Mouse (Mus musculus): ENCODE measurements around the gene Plpp1. TPM values are rescaled to one million over a fixed set of nuclear protein-coding genes. Genes with fewer than 3 reads are reported as not detected.

Plpp1 gene
- polyA plus RNA-seq, 2 experiments: 16.5 to 32.7 TPM

DNA sequence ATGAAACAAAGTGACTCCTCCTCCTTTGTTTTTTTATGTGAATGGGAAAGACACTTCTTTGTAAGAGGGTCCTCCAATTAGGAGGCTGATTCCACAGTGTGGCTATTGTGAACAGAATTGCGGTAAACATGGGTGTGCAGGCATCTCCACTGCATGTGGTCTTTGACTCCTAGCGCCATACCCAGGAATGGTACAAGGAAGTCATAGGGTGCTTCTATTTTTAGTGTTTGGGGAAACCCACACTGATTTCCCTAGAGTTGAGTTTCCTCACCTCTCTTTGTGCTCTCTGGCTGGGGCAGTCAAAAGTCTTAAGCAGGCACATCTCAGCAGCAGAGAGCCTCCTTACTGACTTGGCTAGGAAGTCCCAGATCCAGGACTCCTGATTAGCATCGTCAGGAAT lies 14.4 kb upstream of the Plpp1 start:
- H3K36me3 ChIP-seq (replicated peaks; ENCODE audit: control insufficient read depth, insufficient read depth, low read depth): no peaks in the 10 kb centered on the region
- no peaks in the 10 kb centered on the region for H3K27me3 ChIP-seq (ENCODE audit: control insufficient read depth, insufficient read depth, low read length)
- DNase-seq (ENCODE audit: low read depth in 3 of 3, low spot score in 3 of 3) (no peak), ATAC-seq (ENCODE audit: insufficient read depth) (no peak)
- no peaks in the 10 kb centered on the region for H3K4me1 ChIP-seq (replicated peaks; ENCODE audit: control insufficient read depth in 2 of 2, insufficient read depth in 2 of 2, low read length in 1 of 2)
- TF ChIP-seq CTCF (IDR thresholded peaks at IDR 0.05; ENCODE audit: low read depth) (no peak), EP300 (IDR thresholded peaks at IDR 0.05; ENCODE audit: low read depth) (no peak)
- WGBS (ENCODE audit: insufficient replicate concordance): 46% methylated on average over 3 of the region's 3 CpGs
- H3K9me3 ChIP-seq (ENCODE audit: control insufficient read depth, low read length): no peaks in the 10 kb centered on the region
- no peak overlapping the region for H3K4me3 ChIP-seq (ENCODE audit: insufficient read depth in 1 of 2, low read depth in 2 of 2, low read length in 2 of 2)
- no peak overlapping the region for H3K4me2 ChIP-seq (ENCODE audit: low read depth)
- H3K27ac ChIP-seq: no peak overlapping the region
- H3K9ac ChIP-seq (replicated peaks): no peak overlapping the region

DNA sequence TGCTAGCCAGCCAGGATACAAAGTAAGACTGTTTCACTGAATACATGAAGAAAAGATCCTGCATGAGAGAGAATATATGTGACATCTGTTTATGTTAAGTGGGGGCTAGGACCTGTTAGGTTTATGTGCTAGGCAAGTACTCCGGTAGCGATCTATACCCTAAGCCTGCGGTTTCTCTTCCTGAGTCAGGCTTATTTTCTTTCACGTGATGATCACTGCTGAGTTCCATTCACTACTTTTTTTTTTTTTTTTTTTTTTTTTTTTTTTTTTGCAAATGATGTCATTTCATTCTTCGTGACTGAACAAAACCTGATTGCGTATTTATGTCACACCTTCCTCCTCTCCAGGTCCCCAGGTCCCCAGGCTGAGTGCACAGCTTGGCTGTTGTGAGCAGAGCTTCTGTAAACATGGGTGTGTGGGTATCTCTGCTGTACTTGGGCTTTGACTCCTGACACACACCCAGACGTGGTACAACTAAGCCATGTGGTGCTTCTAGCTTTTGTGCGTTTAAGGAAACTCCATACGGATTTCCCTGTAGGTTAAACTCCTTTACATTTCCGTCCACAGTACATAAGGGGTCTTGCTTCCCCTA lies 13.6 kb upstream of the Plpp1 start:
- H3K27me3 ChIP-seq (ENCODE audit: control insufficient read depth, insufficient read depth, low read length): no peaks in the 10 kb centered on the region
- H3K4me1 ChIP-seq (replicated peaks; ENCODE audit: control insufficient read depth in 2 of 2, insufficient read depth in 2 of 2, low read length in 1 of 2): no peaks in the 10 kb centered on the region
- H3K4me2 ChIP-seq (ENCODE audit: low read depth): no peak overlapping the region
- ATAC-seq (ENCODE audit: insufficient read depth): no peak
- no peak for DNase-seq (ENCODE audit: low read depth in 3 of 3, low spot score in 3 of 3)
- no peak overlapping the region for H3K27ac ChIP-seq
- H3K4me3 ChIP-seq (ENCODE audit: insufficient read depth in 1 of 2, low read depth in 2 of 2, low read length in 2 of 2): no peak overlapping the region
- H3K9ac ChIP-seq (replicated peaks): no peak overlapping the region
- 67% methylated on average over 10 of the region's 10 CpGs for WGBS (ENCODE audit: insufficient replicate concordance)
- no peaks in the 10 kb centered on the region for H3K36me3 ChIP-seq (replicated peaks; ENCODE audit: control insufficient read depth, insufficient read depth, low read depth)
- TF ChIP-seq EP300 (IDR thresholded peaks at IDR 0.05; ENCODE audit: low read depth) (no peak), CTCF (IDR thresholded peaks at IDR 0.05; ENCODE audit: low read depth) (no peak)
- H3K9me3 ChIP-seq (ENCODE audit: control insufficient read depth, low read length): no peaks in the 10 kb centered on the region

DNA sequence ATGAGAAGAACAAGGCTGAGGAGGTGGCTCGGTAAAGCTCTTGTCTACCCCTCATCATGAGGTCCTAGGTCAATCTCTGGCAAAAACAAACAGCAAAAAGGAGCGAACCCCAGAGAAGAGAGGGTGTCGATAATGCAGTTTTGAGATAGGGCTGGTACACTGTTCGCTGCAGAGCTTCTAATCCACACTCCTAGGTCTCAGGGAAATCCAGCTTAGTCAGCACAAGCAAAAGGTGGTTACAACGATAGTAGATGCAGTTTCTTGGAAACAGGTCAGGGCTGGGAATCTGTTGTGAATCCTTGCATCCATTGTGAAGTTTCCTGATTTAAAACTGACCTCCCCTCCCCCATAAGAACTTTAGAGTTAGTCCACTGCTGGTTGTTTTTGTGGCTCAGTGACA lies 9.8 kb upstream of the Plpp1 start:
- DNase-seq (ENCODE audit: low read depth in 3 of 3, low spot score in 3 of 3) (no peak), ATAC-seq (ENCODE audit: insufficient read depth) (no peak)
- no peak overlapping the region for H3K4me3 ChIP-seq (ENCODE audit: insufficient read depth in 1 of 2, low read depth in 2 of 2, low read length in 2 of 2)
- no peaks in the 10 kb centered on the region for H3K36me3 ChIP-seq (replicated peaks; ENCODE audit: control insufficient read depth, insufficient read depth, low read depth)
- H3K4me1 ChIP-seq (replicated peaks; ENCODE audit: control insufficient read depth in 2 of 2, insufficient read depth in 2 of 2, low read length in 1 of 2): no peaks in the 10 kb centered on the region
- TF ChIP-seq EP300 (IDR thresholded peaks at IDR 0.05; ENCODE audit: low read depth) (no peak), CTCF (IDR thresholded peaks at IDR 0.05; ENCODE audit: low read depth) (no peak)
- no peaks in the 10 kb centered on the region; the same call in 1 of the 2 replicates for H3K27me3 ChIP-seq (ENCODE audit: control insufficient read depth, insufficient read depth, low read length)
- no peak overlapping the region for H3K27ac ChIP-seq
- no peaks in the 10 kb centered on the region for H3K9me3 ChIP-seq (ENCODE audit: control insufficient read depth, low read length)
- WGBS (ENCODE audit: insufficient replicate concordance): 64% methylated on average over 5 of the region's 5 CpGs
- H3K4me2 ChIP-seq (ENCODE audit: low read depth): no peak overlapping the region
- H3K9ac ChIP-seq (replicated peaks): no peak overlapping the region

DNA sequence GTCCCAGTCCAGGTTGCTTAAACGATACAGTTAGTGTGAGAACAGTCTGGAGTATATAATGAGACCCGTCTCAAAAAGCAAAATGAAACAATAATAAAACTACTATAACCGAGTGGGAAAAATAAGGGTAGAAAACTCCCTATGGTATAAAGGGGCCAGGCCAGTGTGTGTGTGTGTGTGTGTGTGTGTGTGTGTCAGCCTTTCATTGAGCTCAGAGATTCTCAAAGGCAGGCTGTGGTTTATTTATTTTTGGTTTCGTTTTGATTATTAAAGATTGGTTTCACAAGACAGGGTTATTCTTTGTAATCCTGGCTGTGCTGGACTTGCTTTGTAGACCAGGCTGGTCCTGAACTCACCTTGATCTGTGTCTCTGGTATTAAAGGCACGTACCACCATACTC lies 8.7 kb upstream of the Plpp1 start:
- H3K9me3 ChIP-seq (ENCODE audit: control insufficient read depth, low read length): no peaks in the 10 kb centered on the region
- H3K4me1 ChIP-seq (replicated peaks; ENCODE audit: control insufficient read depth in 2 of 2, insufficient read depth in 2 of 2, low read length in 1 of 2): no peaks in the 10 kb centered on the region
- ATAC-seq (ENCODE audit: insufficient read depth): no peak
- no peaks in the 10 kb centered on the region for H3K36me3 ChIP-seq (replicated peaks; ENCODE audit: control insufficient read depth, insufficient read depth, low read depth)
- DNase-seq (ENCODE audit: low read depth in 3 of 3, low spot score in 3 of 3): no peak
- no peaks in the 10 kb centered on the region; the same call in 1 of the 2 replicates for H3K27me3 ChIP-seq (ENCODE audit: control insufficient read depth, insufficient read depth, low read length)
- H3K27ac ChIP-seq: no peak overlapping the region
- no peak overlapping the region for H3K4me2 ChIP-seq (ENCODE audit: low read depth)
- no peak overlapping the region for H3K4me3 ChIP-seq (ENCODE audit: insufficient read depth in 1 of 2, low read depth in 2 of 2, low read length in 2 of 2)
- no peak overlapping the region for H3K9ac ChIP-seq (replicated peaks)
- 69% methylated on average over 5 of the region's 5 CpGs for WGBS (ENCODE audit: insufficient replicate concordance)
- TF ChIP-seq EP300 (IDR thresholded peaks at IDR 0.05; ENCODE audit: low read depth): no peak
- TF ChIP-seq CTCF (IDR thresholded peaks at IDR 0.05; ENCODE audit: low read depth): no peak

DNA sequence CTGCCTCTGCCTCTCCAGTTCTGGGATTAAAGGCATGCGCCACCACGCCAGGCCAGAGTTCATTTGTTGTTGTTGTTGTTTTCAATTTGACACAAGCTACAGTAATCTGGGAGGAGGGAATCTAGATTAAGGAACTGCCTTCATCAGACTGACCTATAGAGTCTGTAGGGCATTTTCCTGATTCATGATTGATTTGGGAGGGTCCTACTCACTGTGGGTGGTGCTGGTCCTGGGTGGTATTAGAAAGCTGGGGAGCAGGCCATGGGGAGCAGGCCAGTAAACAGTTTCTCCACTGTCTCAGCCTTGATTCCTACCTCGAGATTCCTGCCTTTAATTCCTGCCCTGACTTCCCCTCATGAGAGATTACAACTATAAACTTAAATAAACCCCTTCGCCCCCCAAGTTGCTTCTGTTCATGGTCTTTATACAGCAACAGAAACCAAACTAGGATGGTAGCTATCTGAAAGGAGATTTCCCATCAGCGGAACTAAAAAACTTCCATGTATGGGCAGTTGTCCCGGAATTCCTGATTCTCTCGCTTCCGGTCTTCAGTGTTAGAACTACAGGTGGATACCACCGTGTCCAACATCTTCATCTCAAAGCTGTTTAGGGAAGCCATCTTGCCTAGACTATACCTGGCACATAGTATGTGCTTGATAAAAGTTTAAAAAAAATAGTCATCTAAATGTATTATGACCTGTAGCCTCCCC lies 2.2 kb upstream of the Plpp1 start:
- Histone ChIP-seq H3K4me3 (ENCODE audit: insufficient read depth in 1 of 2, low read depth in 2 of 2, low read length in 2 of 2) (no peak overlapping the region), H3K4me1 (replicated peaks; ENCODE audit: control insufficient read depth in 2 of 2, insufficient read depth in 2 of 2, low read length in 1 of 2) (peaks cover 3 to 5% of the 10 kb centered on the region in 2 experiments; a peak in 3 of 4 replicates), H3K27me3 (ENCODE audit: control insufficient read depth, insufficient read depth, low read length) (no peaks in the 10 kb centered on the region; the same call in 1 of the 2 replicates), H3K36me3 (replicated peaks; ENCODE audit: control insufficient read depth, insufficient read depth, low read depth) (no peaks in the 10 kb centered on the region), H3K9ac (replicated peaks) (no peak overlapping the region), H3K9me3 (ENCODE audit: control insufficient read depth, low read length) (no peaks in the 10 kb centered on the region), H3K4me2 (ENCODE audit: low read depth) (no peak overlapping the region), H3K27ac (no peak overlapping the region)
- ATAC-seq (ENCODE audit: insufficient read depth) (no peak), DNase-seq (ENCODE audit: low read depth in 3 of 3, low spot score in 3 of 3) (no peak)
- TF ChIP-seq CTCF (IDR thresholded peaks at IDR 0.05; ENCODE audit: low read depth): no peak
- no peak for TF ChIP-seq EP300 (IDR thresholded peaks at IDR 0.05; ENCODE audit: low read depth)
- WGBS (ENCODE audit: insufficient replicate concordance): 76% methylated on average over 9 of the region's 9 CpGs
